Mouse (Mus musculus) liver, embryonic 12.5 days (tissue): ENCODE measurements around the gene Mycbpap. TPM values are rescaled to one million over a fixed set of nuclear protein-coding genes. Genes with fewer than 3 reads are reported as not detected.

Experiments
- ATAC-seq: fragments of 200-750 bp; cut with Nextera tagmentation; 2 replicates; pipeline ENCODE4 v1.8.0; 2017; ENCODE audit warnings: moderate number of reproducible peaks, mild to moderate bottlenecking, moderate library complexity
- H3K27ac ChIP-seq: fragments of 300-500 bp; sonication (generic); 2 replicates; pipeline ENCODE4 v1.5.1; 2016; ENCODE audit warnings: mild to moderate bottlenecking
- H3K27me3 ChIP-seq: fragments of 300-500 bp; sonication (generic); replicated peaks from 2 replicates; pipeline ENCODE4 v1.6.1; 2016; ENCODE audit warnings: mild to moderate bottlenecking, moderate library complexity
- H3K36me3 ChIP-seq: fragments of 300-500 bp; sonication (generic); 2 replicates; pipeline ENCODE4 v1.6.1; 2016; ENCODE audit warnings: mild to moderate bottlenecking, moderate library complexity
- H3K4me1 ChIP-seq: fragments of 300-500 bp; sonication (generic); 2 replicates; pipeline ENCODE4 v1.6.1; 2016
- H3K4me2 ChIP-seq: fragments of 300-500 bp; sonication (generic); 2 replicates; pipeline ENCODE4 v1.6.1; 2016; ENCODE audit warnings: mild to moderate bottlenecking, moderate library complexity
- H3K4me3 ChIP-seq: fragments of 300-500 bp; sonication (generic); 2 replicates; pipeline ENCODE4 v1.5.1; 2016; ENCODE audit warnings: mild to moderate bottlenecking, moderate library complexity
- H3K9ac ChIP-seq: fragments of 300-500 bp; sonication (generic); 2 replicates; pipeline ENCODE4 v1.6.1; 2016; ENCODE audit warnings: mild to moderate bottlenecking, moderate library complexity
- H3K9me3 ChIP-seq: fragments of 300-500 bp; sonication (generic); replicated peaks from 2 replicates; pipeline ENCODE4 v1.6.1; 2016; ENCODE audit warnings: mild to moderate bottlenecking, moderate library complexity
- WGBS: fragments of 180-500 bp; shearing (Covaris S2); methylation state at CpG from one replicate; pipeline ENCODE4 v1.1.7; 2016; ENCODE audit not compliant: insufficient replicate concordance; 5-methylcytosine and 5-hydroxymethylcytosine counted together
- polyA plus RNA-seq: library from polyadenylated mRNA; unstranded; fragments of >200 nt; fragmentation: Nextera tagmentation; extraction: Ambion mirVana; gene quantifications from 2 replicates; pipeline ENCODE4 v1.2.1, GENCODE M21; 2016

The Mycbpap gene
- polyA plus RNA-seq, 1 experiment from 2014 or later: 0.37 TPM

DNA sequence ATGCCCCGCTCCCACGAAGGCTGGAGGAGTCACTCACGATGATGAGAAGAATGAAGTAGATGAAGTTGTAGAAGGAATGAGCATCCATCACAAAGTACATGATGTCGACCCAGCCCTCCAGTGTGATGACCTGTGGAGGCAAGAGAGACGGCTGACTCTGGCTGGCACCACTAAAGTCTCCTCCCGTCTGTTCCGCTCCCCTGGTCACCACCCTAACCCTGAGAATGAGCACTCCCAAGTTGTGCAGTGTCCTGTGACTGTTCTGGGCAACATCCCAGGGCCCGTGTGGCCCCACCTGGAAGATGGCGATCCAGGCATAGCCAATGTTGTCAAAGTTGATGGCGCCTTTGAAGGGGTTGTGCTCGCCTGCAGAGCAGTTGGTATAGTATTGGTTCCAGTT, 59.7 kb downstream of the Mycbpap start:
- no peak overlapping the region for H3K9ac ChIP-seq
- ATAC-seq: no peak
- H3K4me2 ChIP-seq: no peak overlapping the region
- no peak overlapping the region for H3K27ac ChIP-seq
- no peaks in the 10 kb centered on the region for H3K36me3 ChIP-seq
- WGBS: 82% methylated on average over 11 of the region's 11 CpGs
- no peak overlapping the region for H3K4me3 ChIP-seq
- peaks cover 25% of the 10 kb centered on the region for H3K4me1 ChIP-seq
- H3K9me3 ChIP-seq: no peaks in the 10 kb centered on the region
- H3K27me3 ChIP-seq: peaks cover 74% of the 10 kb centered on the region

DNA sequence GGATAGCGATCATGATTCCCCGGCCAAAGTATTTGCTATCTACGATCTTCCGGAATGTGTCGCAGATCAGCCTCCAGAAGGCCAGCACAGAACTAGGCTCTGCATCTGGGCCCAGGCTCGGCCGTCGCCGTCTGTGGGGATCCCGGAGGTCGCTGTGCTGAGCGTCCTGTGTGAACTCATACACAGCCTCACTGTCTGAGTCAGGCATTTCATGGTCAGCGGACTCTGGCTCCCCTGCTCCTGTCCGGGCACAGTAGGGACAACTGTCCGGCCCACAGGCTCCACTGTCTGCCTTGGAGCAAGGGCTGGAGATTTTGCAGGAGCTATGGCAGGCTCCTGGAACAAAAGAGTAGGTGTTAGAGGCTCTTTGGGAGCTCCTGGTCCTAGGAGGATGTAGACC, 64.5 kb downstream of the Mycbpap start:
- peak overlapping the region; percentile 58 for H3K4me2 ChIP-seq
- no peaks in the 10 kb centered on the region for H3K36me3 ChIP-seq
- H3K4me3 ChIP-seq: no peak overlapping the region
- H3K9me3 ChIP-seq: no peaks in the 10 kb centered on the region
- peak overlapping the region; percentile 67 for H3K27ac ChIP-seq
- ATAC-seq: no peak
- WGBS: 80% methylated on average over 15 of the region's 15 CpGs
- H3K4me1 ChIP-seq: peaks cover 33% of the 10 kb centered on the region
- H3K27me3 ChIP-seq: peaks cover 55% of the 10 kb centered on the region
- H3K9ac ChIP-seq: no peak overlapping the region

DNA sequence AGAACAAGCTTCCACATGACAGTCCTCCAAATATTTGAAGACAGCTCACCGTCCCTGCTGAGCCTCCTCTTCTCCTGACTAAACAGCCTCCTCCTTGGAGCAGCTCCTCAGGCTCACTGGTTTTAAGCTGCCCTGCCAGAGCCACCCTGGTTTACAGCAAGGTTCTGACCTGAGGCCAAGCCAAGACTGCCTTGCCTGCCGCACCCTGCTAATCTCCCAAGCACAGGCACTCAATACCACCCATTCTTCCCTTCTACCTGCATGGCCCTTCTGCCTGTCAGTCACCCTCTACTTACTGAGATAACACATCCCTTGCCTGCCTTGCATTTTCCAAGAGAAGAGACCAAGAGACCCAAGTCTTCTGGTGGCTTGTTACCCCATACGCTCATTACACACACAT, 65.2 kb downstream of the Mycbpap start:
- Histone ChIP-seq H3K9me3 (no peaks in the 10 kb centered on the region), H3K4me2 (peak overlapping the region; percentile 58), H3K27ac (peak overlapping the region; percentile 86), H3K4me3 (peak overlapping the region; percentile 45), H3K4me1 (peaks cover 37% of the 10 kb centered on the region), H3K9ac (peak overlapping the region; percentile 47), H3K27me3 (peaks cover 50% of the 10 kb centered on the region), H3K36me3 (no peaks in the 10 kb centered on the region)
- ATAC-seq: peak; percentile 96
- 50% methylated on average over 3 of the region's 3 CpGs for WGBS

DNA sequence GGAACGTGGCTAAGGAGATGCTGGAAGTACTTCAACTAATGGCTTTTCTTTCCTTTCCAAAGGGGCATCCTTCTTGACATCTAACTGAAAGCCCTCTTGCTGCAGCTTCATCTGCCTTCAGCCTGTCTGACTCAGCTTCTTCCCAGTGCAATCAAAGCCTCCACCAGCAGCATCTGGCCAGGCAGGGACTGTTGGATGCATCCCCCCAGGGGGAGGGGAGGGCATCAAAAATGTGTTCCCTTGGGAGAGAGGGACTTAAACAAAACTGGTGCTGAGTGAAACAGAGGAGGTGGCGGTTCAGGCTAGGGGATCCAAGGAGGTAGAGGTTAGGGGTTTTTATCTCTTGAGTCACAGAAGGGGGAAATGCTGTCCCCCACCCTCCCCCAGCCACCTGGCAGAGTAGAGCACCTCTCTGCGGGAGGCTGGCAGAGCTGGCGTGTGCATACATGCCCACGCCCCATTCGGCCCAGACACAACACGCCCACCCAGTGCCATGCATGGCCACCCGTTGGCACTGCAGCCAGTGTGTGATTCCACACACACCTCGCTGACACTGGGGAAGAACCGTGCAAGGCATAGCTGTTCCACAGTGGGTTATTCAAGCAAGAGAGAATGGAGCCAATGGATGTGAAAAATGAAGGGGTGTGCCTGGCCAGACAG, 66.3 kb downstream of the Mycbpap start:
- Histone ChIP-seq H3K36me3 (no peaks in the 10 kb centered on the region), H3K9me3 (no peaks in the 10 kb centered on the region), H3K4me2 (peak overlapping the region; percentile 58), H3K27ac (peak overlapping the region; percentile 86), H3K4me3 (peak overlapping the region; percentile 45), H3K4me1 (peaks cover 44% of the 10 kb centered on the region), H3K9ac (peak overlapping the region; percentile 47), H3K27me3 (peaks cover 53% of the 10 kb centered on the region)
- 58% methylated on average over 10 of the region's 10 CpGs for WGBS
- 0 out of 2 replicates have a peak, but pooled peaks have one; percentile 35 for ATAC-seq

DNA sequence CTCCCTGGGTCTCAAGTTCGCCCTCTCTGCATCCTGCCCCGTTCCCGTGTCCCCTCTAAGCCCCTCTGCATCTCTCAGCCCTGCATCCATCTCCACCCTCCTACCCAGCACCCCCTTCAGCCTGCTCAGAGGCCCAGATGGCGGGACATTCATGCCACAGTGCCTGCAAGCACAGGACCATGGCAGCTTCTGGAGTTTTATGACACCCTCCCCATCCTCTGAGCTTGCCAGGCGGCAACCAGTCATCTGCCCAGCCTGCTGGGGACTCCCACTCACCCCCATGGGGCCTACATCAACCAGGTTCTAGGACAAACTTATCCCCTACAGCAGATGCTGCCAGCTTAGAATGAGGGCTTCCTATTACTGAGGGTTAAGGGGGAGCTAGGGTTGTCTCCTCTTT, 66.8 kb downstream of the Mycbpap start:
- Histone ChIP-seq H3K27me3 (peaks cover 59% of the 10 kb centered on the region), H3K4me3 (peak overlapping the region; percentile 45; the same call in 1 of the 2 replicates), H3K36me3 (no peaks in the 10 kb centered on the region), H3K4me2 (peak overlapping the region; percentile 58), H3K9ac (peak overlapping the region; percentile 47), H3K27ac (no peak overlapping the region), H3K4me1 (peaks cover 44% of the 10 kb centered on the region), H3K9me3 (no peaks in the 10 kb centered on the region)
- no peak for ATAC-seq
- 48% methylated on average over 5 of the region's 5 CpGs for WGBS

Other genes with a start within 250 kb of the Mycbpap start
- gene Gm21885, start 239.9 kb downstream of the Mycbpap start, polyA plus RNA-seq: 0.29 TPM in 1 of 2 replicates, not detected in the other
- 67.1 and 67.4 TPM in 2 replicates for gene Luc7l3, start 199.8 kb downstream of the Mycbpap start, polyA plus RNA-seq
- 15.7 and 15.9 TPM in 2 replicates for gene Ankrd40, start 193.7 kb downstream of the Mycbpap start, polyA plus RNA-seq
- gene Abcc3, start 128.7 kb downstream of the Mycbpap start, polyA plus RNA-seq: 4.0 and 4.3 TPM in 2 replicates
- 2.5 and 3.2 TPM in 2 replicates for gene Cacna1g, start 47.5 kb downstream of the Mycbpap start, polyA plus RNA-seq
- not detected in 2 replicates for gene Spata20, start 35.6 kb downstream of the Mycbpap start, polyA plus RNA-seq
- gene Epn3, start 21.8 kb downstream of the Mycbpap start, polyA plus RNA-seq: not detected in 2 replicates
- gene Rsad1, start 27.5 kb upstream of the Mycbpap start, polyA plus RNA-seq: 2.0 and 3.2 TPM in 2 replicates
- gene Chad, start 43.3 kb upstream of the Mycbpap start, polyA plus RNA-seq: 0.10 TPM in 1 of 2 replicates, not detected in the other
- 1.1 and 1.2 TPM in 2 replicates for gene Acsf2, start 80.1 kb upstream of the Mycbpap start, polyA plus RNA-seq
- gene Lrrc59, start 108.0 kb upstream of the Mycbpap start, polyA plus RNA-seq: 182 and 186 TPM in 2 replicates
- 89.1 and 95.3 TPM in 2 replicates for gene Mrpl27, start 132.0 kb upstream of the Mycbpap start, polyA plus RNA-seq
- 22.7 and 25.0 TPM in 2 replicates for gene Eme1, start 132.2 kb upstream of the Mycbpap start, polyA plus RNA-seq
- gene Xylt2, start 155.8 kb upstream of the Mycbpap start, polyA plus RNA-seq: 7.0 and 7.1 TPM in 2 replicates
- not detected in 2 replicates for gene Gm11541, start 182.8 kb upstream of the Mycbpap start, polyA plus RNA-seq
- gene Cdc34b, start 220.0 kb upstream of the Mycbpap start, polyA plus RNA-seq: 0.11 TPM in 1 of 2 replicates, not detected in the other